Mouse (Mus musculus) liver, embryonic 14.5 days (tissue): ENCODE measurements around the gene Tmem189.

Experiments used
- CTCF ChIP-seq: IDR thresholded peaks from 2 replicates; pipeline ENCODE4 v1.5.1; 2016; ENCODE audit warnings: antibody characterized with exemption, low read depth, control low read depth
- EP300 ChIP-seq: IDR thresholded peaks from 2 replicates; pipeline ENCODE4 v1.6.1; 2016; ENCODE audit warnings: antibody characterized with exemption, low read depth

DNA sequence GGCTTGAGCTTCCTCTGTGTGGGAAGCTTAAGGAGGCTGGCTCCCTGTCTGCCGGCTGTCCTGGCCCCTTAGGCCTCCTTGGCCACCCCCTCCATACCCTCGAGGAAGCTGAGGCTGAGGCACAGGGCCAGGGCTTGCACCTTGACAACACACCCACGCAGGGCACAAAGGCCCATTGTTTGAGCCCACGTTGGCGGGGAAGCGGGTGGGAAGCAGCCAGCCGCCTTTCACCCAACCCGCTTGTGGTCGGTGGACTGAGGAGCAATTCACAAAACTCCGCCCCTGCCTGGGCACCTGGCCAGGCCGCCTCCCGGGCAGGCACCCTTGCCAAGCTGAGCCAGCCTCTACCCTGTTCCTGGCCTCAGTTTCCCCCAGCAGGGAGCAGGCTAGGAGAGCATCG is 37.5 kb upstream of the Tmem189 start:
- TF ChIP-seq EP300: no peak
- TF ChIP-seq CTCF: no peak
